In the genomic region with DNA sequence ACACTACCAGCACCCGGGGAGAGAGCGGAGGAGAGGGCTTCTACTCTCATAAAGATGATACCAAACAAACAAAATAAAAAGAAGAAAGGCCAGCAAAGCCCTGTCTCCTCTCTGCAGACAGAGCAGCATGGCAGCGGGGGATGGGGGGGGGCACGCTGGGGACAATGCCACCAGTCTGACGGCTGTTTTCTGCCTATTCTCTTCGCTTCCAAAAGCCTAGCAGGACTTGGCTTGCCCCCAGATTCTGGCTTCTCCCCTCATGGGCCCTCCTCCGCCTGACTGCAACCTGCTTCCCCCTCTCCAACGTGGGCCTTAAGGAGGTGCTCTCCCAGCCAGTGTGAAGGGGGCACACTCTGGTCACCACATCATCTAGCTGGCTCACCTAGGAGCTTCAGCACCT, we compare ENCODE assay signal across 8 mouse cellular contexts. TPM values are rescaled to one million over a fixed set of nuclear protein-coding genes. Genes with fewer than 3 reads are reported as not detected.
DNase-seq lines count a peak whose midpoint lies in the region; ATAC-seq and TF ChIP-seq lines count a peak whose summit lies in the region.

No protein-coding gene starts in this region.

- TF ChIP-seq EP300 in liver, postnatal 0 days (IDR thresholded peaks at IDR 0.05; ENCODE audit: low read depth): no peak

- DNase-seq in heart, adult 8-10 months (ENCODE audit: low spot score): no peak
- DNase-seq in neural tube, embryonic 11.5 days (ENCODE audit: low spot score): no peak
- no peak for DNase-seq in neural tube, embryonic 10.5 days (ENCODE audit: extremely low spot score, low spot score)
- DNase-seq in forebrain, postnatal 0 days: peak; percentile 85
- no peak for DNase-seq in gastrocnemius, postnatal 25 days
- no peak for DNase-seq in liver, postnatal 0 days

- H3K36me3 ChIP-seq in heart, embryonic 12.5 days: no peaks in the 10 kb centered on the region
- no peaks in the 10 kb centered on the region for H3K36me3 ChIP-seq in neural tube, embryonic 11.5 days (ENCODE audit: control insufficient read depth, insufficient read depth, low read length)
- peaks cover 24% of the 10 kb centered on the region for H3K36me3 ChIP-seq in forebrain, postnatal 0 days (ENCODE audit: insufficient read depth)
- H3K36me3 ChIP-seq in neural tube, embryonic 13.5 days: peaks cover 55% of the 10 kb centered on the region
- no peaks in the 10 kb centered on the region for H3K36me3 ChIP-seq in liver, postnatal 0 days (replicated peaks; ENCODE audit: insufficient read depth, low read length)

- no peak overlapping the region for H3K4me3 ChIP-seq in heart, embryonic 12.5 days
- H3K4me3 ChIP-seq in neural tube, embryonic 11.5 days (ENCODE audit: low read depth, low read length): no peak overlapping the region
- no peak overlapping the region for H3K4me3 ChIP-seq in forebrain, postnatal 0 days (ENCODE audit: low read depth, low read length)
- H3K4me3 ChIP-seq in neural tube, embryonic 13.5 days: no peak overlapping the region
- H3K4me3 ChIP-seq in liver, postnatal 0 days (ENCODE audit: low read depth, low read length): no peak overlapping the region

- H3K4me2 ChIP-seq in heart, embryonic 12.5 days: peak overlapping the region; percentile 53
- no peak overlapping the region; the same call in 1 of the 2 replicates for H3K4me2 ChIP-seq in neural tube, embryonic 11.5 days (ENCODE audit: low read depth)
- H3K4me2 ChIP-seq in forebrain, postnatal 0 days (ENCODE audit: low read depth): peak overlapping the region; percentile 18
- H3K4me2 ChIP-seq in neural tube, embryonic 13.5 days: peak overlapping the region; percentile 34
- H3K4me2 ChIP-seq in liver, postnatal 0 days (ENCODE audit: low read depth, low read length): no peak overlapping the region

- ATAC-seq in heart, embryonic 12.5 days (ENCODE audit: insufficient number of reproducible peaks, low FRiP score): no peak
- ATAC-seq in neural tube, embryonic 11.5 days (ENCODE audit: insufficient read depth, low FRiP score, low TSS enrichment): no peak
- peak; percentile 81 for ATAC-seq in forebrain, postnatal 0 days
- peak; percentile 32 for ATAC-seq in neural tube, embryonic 13.5 days (ENCODE audit: low read depth)
- ATAC-seq in liver, postnatal 0 days: no peak

- no peak for TF ChIP-seq CTCF in forebrain, postnatal 0 days (IDR thresholded peaks at IDR 0.05; ENCODE audit: low read depth)
- no peak for TF ChIP-seq CTCF in liver, postnatal 0 days (IDR thresholded peaks at IDR 0.05; ENCODE audit: low read depth)

- H3K27me3 ChIP-seq in heart, embryonic 12.5 days (replicated peaks): peaks cover 87% of the 10 kb centered on the region
- no peaks in the 10 kb centered on the region for H3K27me3 ChIP-seq in neural tube, embryonic 11.5 days (ENCODE audit: control insufficient read depth, insufficient read depth, low read length)
- no peaks in the 10 kb centered on the region for H3K27me3 ChIP-seq in forebrain, postnatal 0 days (ENCODE audit: insufficient read depth, low read length)
- H3K27me3 ChIP-seq in neural tube, embryonic 13.5 days: peaks cover 13% of the 10 kb centered on the region
- peaks cover 37% of the 10 kb centered on the region for H3K27me3 ChIP-seq in liver, postnatal 0 days (ENCODE audit: insufficient read depth, low read length)

- 35% methylated on average over 8 of the region's 8 CpGs for WGBS in heart, embryonic 12.5 days
- 30% methylated on average over 8 of the region's 8 CpGs for WGBS in neural tube, embryonic 11.5 days
- WGBS in forebrain, postnatal 0 days: 7% methylated on average over 8 of the region's 8 CpGs
- 16% methylated on average over 8 of the region's 8 CpGs for WGBS in neural tube, embryonic 13.5 days
- WGBS in liver, postnatal 0 days (ENCODE audit: insufficient replicate concordance): 28% methylated on average over 8 of the region's 8 CpGs

- no peak overlapping the region for H3K9ac ChIP-seq in heart, embryonic 12.5 days
- peak overlapping the region; percentile 32 for H3K9ac ChIP-seq in neural tube, embryonic 11.5 days (ENCODE audit: low read length)
- peak overlapping the region; percentile 32 for H3K9ac ChIP-seq in forebrain, postnatal 0 days
- H3K9ac ChIP-seq in neural tube, embryonic 13.5 days: peak overlapping the region; percentile 45
- H3K9ac ChIP-seq in liver, postnatal 0 days (replicated peaks): no peak overlapping the region

- H3K4me1 ChIP-seq in heart, embryonic 12.5 days (replicated peaks): peaks cover 45% of the 10 kb centered on the region
- H3K4me1 ChIP-seq in neural tube, embryonic 11.5 days (ENCODE audit: control insufficient read depth, insufficient read depth, low read length): peaks cover 17% of the 10 kb centered on the region
- H3K4me1 ChIP-seq in forebrain, postnatal 0 days (ENCODE audit: insufficient read depth): peaks cover 12% of the 10 kb centered on the region
- peaks cover 56% of the 10 kb centered on the region for H3K4me1 ChIP-seq in neural tube, embryonic 13.5 days (replicated peaks)
- H3K4me1 ChIP-seq in liver, postnatal 0 days (ENCODE audit: insufficient read depth): no peaks in the 10 kb centered on the region

- no peaks in the 10 kb centered on the region for H3K9me3 ChIP-seq in heart, embryonic 12.5 days (replicated peaks)
- no peaks in the 10 kb centered on the region for H3K9me3 ChIP-seq in neural tube, embryonic 11.5 days (ENCODE audit: control insufficient read depth, low read length)
- no peaks in the 10 kb centered on the region for H3K9me3 ChIP-seq in forebrain, postnatal 0 days (ENCODE audit: low read length)
- H3K9me3 ChIP-seq in neural tube, embryonic 13.5 days: no peaks in the 10 kb centered on the region
- H3K9me3 ChIP-seq in liver, postnatal 0 days (ENCODE audit: low read length): no peaks in the 10 kb centered on the region

- no peak overlapping the region for H3K27ac ChIP-seq in heart, embryonic 12.5 days (ENCODE audit: poor library complexity, severe bottlenecking)
- H3K27ac ChIP-seq in neural tube, embryonic 11.5 days (ENCODE audit: low read depth, low read length): no peak overlapping the region
- peak overlapping the region; percentile 79 for H3K27ac ChIP-seq in forebrain, postnatal 0 days (ENCODE audit: low read depth, low read length)
- peak overlapping the region; percentile 71 for H3K27ac ChIP-seq in neural tube, embryonic 13.5 days (replicated peaks)
- no peak overlapping the region for H3K27ac ChIP-seq in liver, postnatal 0 days (ENCODE audit: low read depth)

RNA-seq across cellular contexts. Expression of gene Abcc3, which starts 20.7 kb away (rescaled TPM):
- 0.44 and 0.59 TPM in 2 replicates for polyA plus RNA-seq in heart, embryonic 12.5 days (2016; fragmentation: Nextera tagmentation; extraction: Ambion mirVana)
- total RNA-seq in heart, adult 8-10 months (2022): 1 to 10 TPM in 3 of 4 experiments, under 1 TPM in 1; 0.91 to 2.3 (median 1.7) TPM
- 0.60 and 1.2 TPM in 2 replicates for polyA plus RNA-seq in neural tube, embryonic 11.5 days (2014; fragmentation: Nextera tagmentation; extraction: Ambion mirVana)
- 1.1 and 1.6 TPM in 2 replicates for total RNA-seq in forebrain, postnatal 0 days (2014; rRNA removed)
- polyA plus RNA-seq in forebrain, postnatal 0 days (2015; fragmentation: Nextera tagmentation; extraction: Ambion mirVana): 0.97 and 0.98 TPM in 2 replicates
- polyA plus RNA-seq in neural tube, embryonic 13.5 days (2015; fragmentation: Nextera tagmentation; extraction: Ambion mirVana): 0.68 and 1.0 TPM in 2 replicates
- under 1 TPM; 0.90 to 0.94 TPM for total RNA-seq in gastrocnemius, postnatal 25 days (2021)
- polyA plus RNA-seq in liver, postnatal 0 days (2015; fragmentation: Nextera tagmentation; extraction: Ambion mirVana): 6.7 and 8.3 TPM in 2 replicates

Comparison
In these comparisons a context has a peak if more than half of its experiments do, and no peak if none do; other contexts are left out.
1. ATAC-seq: peak in forebrain, postnatal 0 days (single experiment) and neural tube, embryonic 13.5 days (single experiment); none in heart, embryonic 12.5 days (single experiment), neural tube, embryonic 11.5 days (single experiment) and liver, postnatal 0 days (single experiment).
2. H3K27ac ChIP-seq: peak in forebrain, postnatal 0 days (single experiment) and neural tube, embryonic 13.5 days (single experiment); none in heart, embryonic 12.5 days (single experiment), neural tube, embryonic 11.5 days (single experiment) and liver, postnatal 0 days (single experiment).
3. H3K4me2 ChIP-seq: peak in heart, embryonic 12.5 days (single experiment), forebrain, postnatal 0 days (single experiment) and neural tube, embryonic 13.5 days (single experiment); none in neural tube, embryonic 11.5 days (single experiment) and liver, postnatal 0 days (single experiment).
4. H3K9ac ChIP-seq: peak in neural tube, embryonic 11.5 days (single experiment), forebrain, postnatal 0 days (single experiment) and neural tube, embryonic 13.5 days (single experiment); none in heart, embryonic 12.5 days (single experiment) and liver, postnatal 0 days (single experiment).